Mouse (Mus musculus): ENCODE data around the gene Gas1. TPM values are rescaled to one million over a fixed set of nuclear protein-coding genes. Genes with fewer than 3 reads are reported as not detected.

Gas1 gene
- total RNA-seq, 4 experiments from 2014 or later: 5.9 to 7.6 (median 7.6) TPM

DNA sequence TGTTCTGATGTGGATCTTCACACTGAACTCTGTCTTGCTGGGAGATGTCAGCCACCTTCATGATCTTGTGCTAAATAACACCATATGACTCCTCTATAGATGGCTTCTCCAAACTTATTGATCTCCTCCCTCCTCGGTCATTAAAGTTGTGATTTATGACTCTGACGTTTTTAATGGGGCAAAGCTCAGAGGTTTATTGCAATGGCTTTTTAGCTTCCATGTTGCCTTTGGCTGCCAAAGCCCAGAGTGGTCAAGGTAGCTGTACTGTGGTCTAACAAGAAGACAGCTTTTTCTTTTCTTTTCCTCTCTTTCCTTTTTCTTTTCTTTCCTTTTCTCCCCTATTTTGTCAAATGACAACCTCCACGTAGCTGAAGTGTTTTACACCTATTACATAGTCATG lies 52.1 kb downstream of the Gas1 start:
- no peak for DNase-seq (ENCODE audit: low spot score in 2 of 2)

DNA sequence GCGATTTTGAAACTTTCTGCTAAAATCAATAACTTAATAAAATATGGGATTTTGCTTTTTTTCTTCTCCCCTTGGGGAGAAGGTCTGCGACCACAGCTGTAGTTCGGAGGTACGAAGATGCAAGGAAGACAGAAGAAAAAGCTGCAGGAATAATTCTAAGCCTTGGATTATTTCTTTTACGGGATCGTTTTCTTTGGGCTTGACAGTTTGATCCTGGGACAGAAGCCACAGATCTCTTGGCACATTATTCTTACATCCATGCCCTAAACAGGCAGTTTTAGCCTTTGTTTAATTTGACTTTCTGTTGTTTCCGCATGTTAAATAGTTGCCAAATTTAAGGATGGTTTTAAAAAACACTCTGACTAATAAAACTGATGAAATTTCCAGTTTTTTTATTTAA lies 52.7 kb downstream of the Gas1 start:
- no peak for DNase-seq (ENCODE audit: low spot score in 2 of 2)

Measured in left cerebral cortex, adult 8-10 months (tissue).